Mouse (Mus musculus) myocyte (in vitro differentiated cells): ENCODE data around the gene Ank3. TPM values are rescaled to one million over a fixed set of nuclear protein-coding genes. Genes with fewer than 3 reads are reported as not detected.

Experiments
- H3K27me3 ChIP-seq: one replicate; pipeline ENCODE4 v1.6.1; 2011; ENCODE audit not compliant: control insufficient read depth, insufficient read depth, insufficient read length
- H3K36me3 ChIP-seq: one replicate; pipeline ENCODE4 v1.6.1; 2011; ENCODE audit not compliant: control insufficient read depth, insufficient read depth
- H3K4me2 ChIP-seq: one replicate; pipeline ENCODE4 v1.6.1; 2011; ENCODE audit warnings: low read depth, control low read depth
- H3K4me3 ChIP-seq: one replicate; pipeline ENCODE4 v1.5.1; 2011; ENCODE audit warnings: mild to moderate bottlenecking, control low read depth, moderate library complexity
- H3K79me2 ChIP-seq: one replicate; pipeline ENCODE4 v1.6.1; 2011; ENCODE audit not compliant: control insufficient read depth, insufficient read depth
- H3ac ChIP-seq: one replicate; pipeline ENCODE4 v1.6.1; 2011; ENCODE audit not compliant: control insufficient read depth, insufficient read length
- CEBPB ChIP-seq: IDR thresholded peaks from 2 replicates; pipeline ENCODE4 v1.6.1; 2011; ENCODE audit warnings: mild to moderate bottlenecking, moderate library complexity; ENCODE audit not compliant: poor library complexity, insufficient read depth, severe bottlenecking
- E2F4 ChIP-seq: IDR thresholded peaks from one replicate; pipeline ENCODE4 v1.6.1; 2011; ENCODE audit warnings: mild to moderate bottlenecking, control low read depth, moderate library complexity; ENCODE audit not compliant: insufficient read depth
- MAX ChIP-seq: IDR thresholded peaks from one replicate; pipeline ENCODE4 v1.6.1; 2011; ENCODE audit warnings: low read depth, mild to moderate bottlenecking, control low read depth
- MYOD1 ChIP-seq, 3 experiments: IDR thresholded peaks; one replicate each; pipeline ENCODE4 v1.6.1; 2011; ENCODE audit warnings: control low read depth in 2 of 3, low read depth in 2 of 3, mild to moderate bottlenecking in 2 of 3, moderate library complexity in 1 of 3; ENCODE audit not compliant: insufficient read length in 2 of 3, control insufficient read depth in 1 of 3
- MYOG ChIP-seq, 3 experiments: IDR thresholded peaks; one replicate each; pipeline ENCODE4 v1.6.1; 2011; ENCODE audit warnings: control low read depth in 2 of 3, low read depth in 2 of 3, mild to moderate bottlenecking in 2 of 3; ENCODE audit not compliant: insufficient read length in 2 of 3, control insufficient read depth in 1 of 3, insufficient read depth in 1 of 3
- POLR2A ChIP-seq: IDR thresholded peaks from one replicate; pipeline ENCODE4 v1.6.1; 2011; ENCODE audit warnings: low read depth, mild to moderate bottlenecking, control low read depth, moderate library complexity; ENCODE audit not compliant: insufficient read length
- POLR2AphosphoS2 ChIP-seq: IDR thresholded peaks from one replicate; pipeline ENCODE4 v1.6.1; 2011; ENCODE audit warnings: low read depth, control low read depth; ENCODE audit not compliant: insufficient read length
- REST ChIP-seq: IDR thresholded peaks from one replicate; pipeline ENCODE4 v1.6.1; 2011; ENCODE audit warnings: mild to moderate bottlenecking, control low read depth, moderate library complexity; ENCODE audit not compliant: insufficient read depth, insufficient read length
- SRF ChIP-seq: IDR thresholded peaks from one replicate; pipeline ENCODE4 v1.6.1; 2011; ENCODE audit warnings: low read depth; ENCODE audit not compliant: control insufficient read depth, insufficient read length
- TCF12 ChIP-seq: IDR thresholded peaks from one replicate; pipeline ENCODE4 v1.6.1; 2011; ENCODE audit warnings: mild to moderate bottlenecking, control low read depth; ENCODE audit not compliant: poor library complexity, insufficient read depth, severe bottlenecking
- TCF3 ChIP-seq: IDR thresholded peaks from one replicate; pipeline ENCODE4 v1.6.1; 2011; ENCODE audit warnings: low read depth, control low read depth; ENCODE audit not compliant: insufficient read length
- USF1 ChIP-seq: IDR thresholded peaks from one replicate; pipeline ENCODE4 v1.6.1; 2011; ENCODE audit warnings: low read depth, mild to moderate bottlenecking, control low read depth, moderate library complexity
- polyA plus RNA-seq: library from polyadenylated mRNA; unstranded; fragments of >200 nt; fragmentation: generic; extraction: Trizol; gene quantifications from one replicate; pipeline ENCODE4 v1.2.1, GENCODE M21; 2012; ENCODE audit warnings: missing spikeins

Gene Ank3
- polyA plus RNA-seq, 1 experiment, result 5.5 TPM

GRCm38 (mm10) chr10:69445951-69446350 is 47.4 kb downstream of the Ank3 start:
- Histone ChIP-seq H3K4me2 (no peak overlapping the region), H3K79me2 (no peaks in the 10 kb centered on the region), H3K27me3 (no peaks in the 10 kb centered on the region), H3K36me3 (no peaks in the 10 kb centered on the region), H3K4me3 (no peak overlapping the region), H3ac (no peak overlapping the region)
- TF ChIP-seq CEBPB, result no peak
- no peak for TF ChIP-seq SRF
- no peak for TF ChIP-seq REST
- no peak for TF ChIP-seq MAX
- no peak for TF ChIP-seq POLR2A
- TF ChIP-seq MYOG (IDR thresholded peaks at IDR 0.05; ENCODE audit: control insufficient read depth in 1 of 3, insufficient read depth in 1 of 3, insufficient read length in 2 of 3, low read depth in 2 of 3), result no peak
- no peak for TF ChIP-seq TCF12
- TF ChIP-seq MYOD1 (IDR thresholded peaks at IDR 0.05; ENCODE audit: control insufficient read depth in 1 of 3, insufficient read length in 2 of 3, low read depth in 2 of 3), result no peak
- no peak for TF ChIP-seq TCF3
- TF ChIP-seq POLR2AphosphoS2, result no peak
- no peak for TF ChIP-seq USF1
- no peak for TF ChIP-seq E2F4

GRCm38 (mm10) chr10:69446566-69446965 is 48.0 kb downstream of the Ank3 start:
- TF ChIP-seq USF1, result no peak
- no peak for TF ChIP-seq TCF3
- no peak for TF ChIP-seq SRF
- no peak for TF ChIP-seq CEBPB
- no peak for TF ChIP-seq TCF12
- TF ChIP-seq REST, result no peak
- no peak for TF ChIP-seq E2F4
- TF ChIP-seq POLR2A, result no peak
- no peak for TF ChIP-seq POLR2AphosphoS2
- H3K27me3 ChIP-seq, result no peaks in the 10 kb centered on the region
- H3K4me2 ChIP-seq, result no peak overlapping the region
- H3K4me3 ChIP-seq, result no peak overlapping the region
- no peaks in the 10 kb centered on the region for H3K36me3 ChIP-seq
- H3K79me2 ChIP-seq, result no peaks in the 10 kb centered on the region
- H3ac ChIP-seq, result no peak overlapping the region

- Histone ChIP-seq H3K79me2 (no peaks in the 10 kb centered on the region), H3K27me3 (no peaks in the 10 kb centered on the region), H3K36me3 (no peaks in the 10 kb centered on the region), H3ac (no peak overlapping the region), H3K4me3 (no peak overlapping the region), H3K4me2 (no peak overlapping the region)
- TF ChIP-seq POLR2AphosphoS2 (no peak), TCF12 (no peak), MYOG (IDR thresholded peaks at IDR 0.05; ENCODE audit: control insufficient read depth in 1 of 3, insufficient read depth in 1 of 3, insufficient read length in 2 of 3, low read depth in 2 of 3) (no peak), MAX (no peak), MYOD1 (IDR thresholded peaks at IDR 0.05; ENCODE audit: control insufficient read depth in 1 of 3, insufficient read length in 2 of 3, low read depth in 2 of 3) (no peak), POLR2A (no peak), E2F4 (no peak)
Observed at GRCm38 (mm10) chr10:69447308-69447707, 48.7 kb downstream of the Ank3 start.

DNA sequence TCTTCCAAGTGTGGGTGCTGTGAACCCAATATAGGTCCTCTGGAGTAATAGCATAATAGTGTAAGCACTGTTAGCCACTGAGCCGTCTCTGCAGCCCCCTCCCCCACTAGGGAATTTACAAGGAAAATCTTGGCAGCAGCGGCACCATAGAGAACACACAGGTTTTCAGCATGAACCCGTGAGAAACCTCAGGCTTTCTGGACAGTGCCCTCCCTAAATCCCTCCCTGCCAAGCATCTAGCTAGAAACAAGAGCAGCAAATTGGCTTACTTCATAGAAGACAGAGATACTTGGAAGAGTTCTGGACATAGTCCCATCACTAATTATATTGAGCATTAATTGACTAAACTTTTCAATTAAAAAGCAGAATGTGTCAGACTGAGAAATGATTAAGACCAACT is 49.6 kb downstream of the Ank3 start:
- TF ChIP-seq POLR2AphosphoS2 (no peak), CEBPB (no peak), POLR2A (no peak), REST (no peak), MYOG (IDR thresholded peaks at IDR 0.05; ENCODE audit: control insufficient read depth in 1 of 3, insufficient read depth in 1 of 3, insufficient read length in 2 of 3, low read depth in 2 of 3) (no peak), USF1 (no peak), MYOD1 (IDR thresholded peaks at IDR 0.05; ENCODE audit: control insufficient read depth in 1 of 3, insufficient read length in 2 of 3, low read depth in 2 of 3) (no peak), SRF (no peak), TCF3 (no peak), TCF12 (no peak), MAX (no peak), E2F4 (no peak)
- Histone ChIP-seq H3K27me3 (no peaks in the 10 kb centered on the region), H3K4me3 (no peak overlapping the region), H3ac (no peak overlapping the region), H3K36me3 (no peaks in the 10 kb centered on the region), H3K4me2 (no peak overlapping the region), H3K79me2 (no peaks in the 10 kb centered on the region)

DNA sequence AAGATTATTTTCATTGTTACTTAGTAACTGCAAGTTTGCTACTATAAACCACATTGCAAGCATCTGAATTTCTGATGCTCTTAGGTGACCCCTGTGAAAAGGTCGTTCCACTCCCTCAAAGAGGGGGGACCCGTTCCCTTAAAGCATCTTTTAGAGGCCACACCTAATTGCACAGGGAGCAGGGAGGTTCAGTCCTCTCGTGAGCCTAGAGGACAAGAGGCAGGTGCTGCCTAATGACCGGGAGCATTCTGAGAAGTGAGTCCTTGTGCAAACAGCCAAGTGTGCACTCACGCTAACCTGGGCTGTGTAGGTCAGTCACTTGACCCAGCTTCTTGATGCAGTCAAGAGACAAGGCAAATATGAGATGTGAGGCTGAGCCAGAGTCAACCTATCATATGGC is 52.4 kb downstream of the Ank3 start:
- TF ChIP-seq MYOD1 (IDR thresholded peaks at IDR 0.05; ENCODE audit: control insufficient read depth in 1 of 3, insufficient read length in 2 of 3, low read depth in 2 of 3) (no peak), E2F4 (no peak), POLR2A (no peak)
- H3K27me3 ChIP-seq, result no peaks in the 10 kb centered on the region
- no peaks in the 10 kb centered on the region for H3K36me3 ChIP-seq
- H3ac ChIP-seq, result no peak overlapping the region
- H3K79me2 ChIP-seq, result no peaks in the 10 kb centered on the region
- no peak overlapping the region for H3K4me2 ChIP-seq
- no peak overlapping the region for H3K4me3 ChIP-seq
